8 mouse cellular contexts compared by ENCODE assay signal in the genomic region with DNA sequence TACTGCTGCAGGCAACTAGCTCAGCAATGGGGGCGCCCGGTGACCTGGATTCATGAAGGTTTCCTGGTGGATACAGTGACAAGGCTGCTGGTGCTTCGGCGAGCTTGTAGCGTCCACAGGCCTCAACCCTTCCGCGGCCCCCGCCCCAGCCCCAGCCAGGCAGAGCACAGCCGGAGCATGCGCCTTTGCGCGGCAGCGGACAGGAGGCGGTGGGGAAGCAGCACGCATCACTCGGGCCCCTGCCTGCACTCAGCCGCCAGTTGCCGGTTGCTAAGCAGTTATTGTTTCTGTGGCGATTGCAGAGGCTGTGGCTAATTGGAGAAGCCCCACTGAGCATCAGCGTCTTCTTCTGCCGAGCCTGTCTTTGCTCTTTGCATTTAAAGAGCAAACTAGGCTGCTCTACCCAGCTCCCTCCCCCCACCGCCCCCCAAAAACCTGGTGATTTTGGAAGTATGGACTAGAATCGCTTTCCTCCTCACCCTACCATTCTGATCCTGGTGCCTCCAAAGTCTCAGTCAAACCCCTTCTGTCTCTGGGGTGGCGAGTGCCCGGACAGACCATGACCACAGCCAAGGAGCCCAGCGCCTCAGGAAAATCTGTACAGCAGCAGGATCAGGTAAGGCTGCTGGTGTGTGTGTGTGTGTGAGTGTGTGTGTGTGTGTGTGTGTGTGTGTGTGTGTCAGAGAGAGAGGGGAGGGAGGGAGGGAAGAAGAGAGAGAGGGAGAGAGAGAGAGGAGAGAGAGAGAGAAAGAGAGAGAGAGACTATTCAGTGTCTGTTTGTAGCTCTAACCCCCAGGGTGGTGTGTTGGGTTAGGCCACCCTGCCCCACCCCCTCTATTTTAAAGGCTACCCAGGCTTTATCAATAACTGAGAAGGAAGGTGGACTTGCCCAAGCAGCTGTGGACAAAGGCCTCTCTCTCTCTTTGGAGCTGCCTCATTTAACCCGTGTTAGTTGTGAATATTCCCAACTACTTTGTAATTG.
A peak's percentile ranks its signal among the peaks of the same experiment; 100 is the strongest.
DNase-seq lines count a peak whose midpoint lies in the region; ATAC-seq lines count a peak whose summit lies in the region.

No protein-coding gene starts in this region.

- WGBS in embryonic facial prominence, embryonic 15.5 days: 9% methylated on average over 27 of the region's 27 CpGs
- 5% methylated on average over 26 of the region's 27 CpGs for WGBS in midbrain, embryonic 11.5 days

- ATAC-seq in embryonic facial prominence, embryonic 15.5 days (ENCODE audit: insufficient number of reproducible peaks, low FRiP score, low TSS enrichment, low read depth): 0 out of 2 replicates have a peak, but pooled peaks have one; percentile 15
- peak; percentile 96 for ATAC-seq in midbrain, embryonic 11.5 days (ENCODE audit: low FRiP score)

- H3K9me3 ChIP-seq in embryonic facial prominence, embryonic 15.5 days (replicated peaks): no peaks in the 10 kb centered on the region
- no peaks in the 10 kb centered on the region for H3K9me3 ChIP-seq in midbrain, embryonic 11.5 days (ENCODE audit: control insufficient read depth, low read length)

- no peak overlapping the region for H3K27ac ChIP-seq in embryonic facial prominence, embryonic 15.5 days (replicated peaks)
- H3K27ac ChIP-seq in midbrain, embryonic 11.5 days (ENCODE audit: low read depth, low read length): peak overlapping the region; percentile 25; the same call in 1 of the 2 replicates

- DNase-seq in ES-CJ7 (ENCODE audit: low read depth, low spot score) (peak; percentile 39), ZHBTc4 (ENCODE audit: low read depth, low spot score) (peak; percentile 74)
- DNase-seq in layer of hippocampus, adult 18-20 months (ENCODE audit: low spot score in 2 of 2): peak; percentile 89
- peak; percentile 94 for DNase-seq in midbrain, embryonic 11.5 days (ENCODE audit: low spot score, missing footprints)
- peak; percentile 67 for DNase-seq in telencephalon, adult 2 months (ENCODE audit: low read depth, low spot score)
- no peak for DNase-seq in gastrocnemius, postnatal 25 days
- no peak for DNase-seq in lung, adult 18-20 months

- H3K4me1 ChIP-seq in embryonic facial prominence, embryonic 15.5 days: no peaks in the 10 kb centered on the region
- H3K4me1 ChIP-seq in midbrain, embryonic 11.5 days (ENCODE audit: control insufficient read depth, insufficient read depth, low read length): peaks cover 10% of the 10 kb centered on the region; the same call in 1 of the 2 replicates

- H3K27me3 ChIP-seq in embryonic facial prominence, embryonic 15.5 days: no peaks in the 10 kb centered on the region
- no peaks in the 10 kb centered on the region for H3K27me3 ChIP-seq in midbrain, embryonic 11.5 days (ENCODE audit: control insufficient read depth, insufficient read depth, low read length)

- H3K4me3 ChIP-seq in embryonic facial prominence, embryonic 15.5 days (replicated peaks): peak overlapping the region; percentile 21
- H3K4me3 ChIP-seq in midbrain, embryonic 11.5 days (ENCODE audit: low read depth, low read length): peak overlapping the region; percentile 35

- no peaks in the 10 kb centered on the region for H3K36me3 ChIP-seq in embryonic facial prominence, embryonic 15.5 days
- H3K36me3 ChIP-seq in midbrain, embryonic 11.5 days (ENCODE audit: control insufficient read depth, insufficient read depth, low read length): no peaks in the 10 kb centered on the region

- peak overlapping the region; percentile 46 for H3K4me2 ChIP-seq in embryonic facial prominence, embryonic 15.5 days (replicated peaks)
- peak overlapping the region; percentile 54 for H3K4me2 ChIP-seq in midbrain, embryonic 11.5 days

- H3K9ac ChIP-seq in embryonic facial prominence, embryonic 15.5 days: no peak overlapping the region
- H3K9ac ChIP-seq in midbrain, embryonic 11.5 days (ENCODE audit: low read length): peak overlapping the region; percentile 57

Comparison
In these comparisons a context has a peak if more than half of its experiments do, and no peak if none do; other contexts are left out.
1. DNase-seq: peak in ES-CJ7 (single experiment), ZHBTc4 (single experiment), layer of hippocampus, adult 18-20 months (2 of 2), midbrain, embryonic 11.5 days (single experiment) and telencephalon, adult 2 months (single experiment); none in gastrocnemius, postnatal 25 days (single experiment) and lung, adult 18-20 months (0 of 2).